Mouse (Mus musculus): ENCODE results near the gene Prr14. TPM values are rescaled to one million over a fixed set of nuclear protein-coding genes. Genes with fewer than 3 reads are reported as not detected.
"Not testable (repeated sequence)": the region's sequence is repeated elsewhere in the genome, so short reads cannot be mapped to it uniquely, and the experiment has no call there.

The Prr14 gene
- polyA plus RNA-seq, 1 experiment from 2014 or later, result 37.1 TPM

GRCm38 (mm10) chr7:127491846-127492245, 32.4 kb downstream of the Prr14 start:
- H3K4me2 ChIP-seq (ENCODE audit: low read length), result no peak overlapping the region
- no peaks in the 10 kb centered on the region for H3K27me3 ChIP-seq (ENCODE audit: insufficient read depth, low read length)
- no peak for DNase-seq (ENCODE audit: low spot score)
- no peaks in the 10 kb centered on the region for H3K9me3 ChIP-seq (replicated peaks; ENCODE audit: low read length)
- no peaks in the 10 kb centered on the region for H3K4me1 ChIP-seq (replicated peaks; ENCODE audit: insufficient read depth, low read length)
- no peak overlapping the region for H3K27ac ChIP-seq
- H3K36me3 ChIP-seq (ENCODE audit: insufficient read depth, low read length), result peaks cover 37% of the 10 kb centered on the region
- no peak overlapping the region for H3K4me3 ChIP-seq (replicated peaks; ENCODE audit: low read depth, low read length)
- no peak for ATAC-seq (replicated peaks; ENCODE audit: low FRiP score, low read depth)
- no peak for TF ChIP-seq CTCF (IDR thresholded peaks at IDR 0.05; ENCODE audit: low read depth)
- 82% methylated on average over 3 of the region's 3 CpGs for WGBS
- no peak overlapping the region for H3K9ac ChIP-seq (ENCODE audit: low read depth, low read length)

GRCm38 (mm10) chr7:127494648-127495047, 35.2 kb downstream of the Prr14 start:
- TF ChIP-seq CTCF (IDR thresholded peaks at IDR 0.05; ENCODE audit: low read depth), result no peak
- Histone ChIP-seq H3K9ac (ENCODE audit: low read depth, low read length) (no peak overlapping the region), H3K27ac (no peak overlapping the region), H3K9me3 (replicated peaks; ENCODE audit: low read length) (no peaks in the 10 kb centered on the region), H3K4me3 (replicated peaks; ENCODE audit: low read depth, low read length) (no peak overlapping the region), H3K4me1 (replicated peaks; ENCODE audit: insufficient read depth, low read length) (no peaks in the 10 kb centered on the region), H3K27me3 (ENCODE audit: insufficient read depth, low read length) (no peaks in the 10 kb centered on the region), H3K36me3 (ENCODE audit: insufficient read depth, low read length) (peaks cover 18% of the 10 kb centered on the region), H3K4me2 (ENCODE audit: low read length) (no peak overlapping the region)
- no peak for DNase-seq (ENCODE audit: low spot score)
- ATAC-seq (replicated peaks; ENCODE audit: low FRiP score, low read depth), result no peak

DNA sequence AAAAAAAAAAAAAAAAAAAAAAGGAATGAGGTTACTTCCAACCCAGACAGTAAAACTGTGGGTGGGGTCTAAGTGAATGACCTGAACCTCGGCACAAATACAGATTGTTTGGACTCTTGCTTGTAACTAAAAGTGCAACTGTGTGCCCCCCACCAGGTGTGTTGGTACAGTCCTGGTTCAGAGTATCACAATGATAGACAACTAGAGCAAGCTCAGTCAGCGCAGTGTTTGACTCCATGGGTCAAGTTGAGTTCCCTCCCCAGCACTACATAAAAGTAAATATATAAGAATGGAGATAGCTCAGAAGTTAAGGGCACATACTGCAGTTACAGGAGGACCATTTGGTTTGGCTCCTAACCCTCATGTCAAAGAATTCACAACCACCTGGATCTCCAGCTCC, 38.0 kb downstream of the Prr14 start:
- no peak for TF ChIP-seq CTCF (IDR thresholded peaks at IDR 0.05; ENCODE audit: low read depth)

GRCm38 (mm10) chr7:127498407-127498806, 39.0 kb downstream of the Prr14 start:
- H3K27ac ChIP-seq, result no peak overlapping the region
- no peaks in the 10 kb centered on the region for H3K36me3 ChIP-seq (ENCODE audit: insufficient read depth, low read length)
- peak; percentile 78 for TF ChIP-seq CTCF (IDR thresholded peaks at IDR 0.05; ENCODE audit: low read depth)
- WGBS, result 41% methylated on average over 3 of the region's 3 CpGs
- ATAC-seq (replicated peaks; ENCODE audit: low FRiP score, low read depth), result no peak
- H3K4me1 ChIP-seq (replicated peaks; ENCODE audit: insufficient read depth, low read length), result no peaks in the 10 kb centered on the region
- DNase-seq (ENCODE audit: low spot score), result peak; percentile 59
- H3K27me3 ChIP-seq (ENCODE audit: insufficient read depth, low read length), result no peaks in the 10 kb centered on the region
- H3K4me3 ChIP-seq (replicated peaks; ENCODE audit: low read depth, low read length), result no peak overlapping the region
- no peak overlapping the region for H3K4me2 ChIP-seq (ENCODE audit: low read length)
- no peak overlapping the region for H3K9ac ChIP-seq (ENCODE audit: low read depth, low read length)
- no peaks in the 10 kb centered on the region for H3K9me3 ChIP-seq (replicated peaks; ENCODE audit: low read length)

More for the DNA sequence above, 38.0 kb downstream of the Prr14 start:
- DNase-seq (ENCODE audit: low spot score) (no peak), ATAC-seq (replicated peaks; ENCODE audit: low FRiP score, low read depth) (no peak)
- H3K9me3 ChIP-seq (replicated peaks; ENCODE audit: low read length), result no peaks in the 10 kb centered on the region
- 76% methylated on average over 2 of the region's 2 CpGs for WGBS
- no peak overlapping the region for H3K9ac ChIP-seq (ENCODE audit: low read depth, low read length)
- H3K27me3 ChIP-seq (ENCODE audit: insufficient read depth, low read length), result no peaks in the 10 kb centered on the region
- H3K27ac ChIP-seq, result no peak overlapping the region
- no peak overlapping the region for H3K4me2 ChIP-seq (ENCODE audit: low read length)
- H3K4me3 ChIP-seq (replicated peaks; ENCODE audit: low read depth, low read length), result no peak overlapping the region
- H3K36me3 ChIP-seq (ENCODE audit: insufficient read depth, low read length), result no peaks in the 10 kb centered on the region
- no peaks in the 10 kb centered on the region for H3K4me1 ChIP-seq (replicated peaks; ENCODE audit: insufficient read depth, low read length)

DNA sequence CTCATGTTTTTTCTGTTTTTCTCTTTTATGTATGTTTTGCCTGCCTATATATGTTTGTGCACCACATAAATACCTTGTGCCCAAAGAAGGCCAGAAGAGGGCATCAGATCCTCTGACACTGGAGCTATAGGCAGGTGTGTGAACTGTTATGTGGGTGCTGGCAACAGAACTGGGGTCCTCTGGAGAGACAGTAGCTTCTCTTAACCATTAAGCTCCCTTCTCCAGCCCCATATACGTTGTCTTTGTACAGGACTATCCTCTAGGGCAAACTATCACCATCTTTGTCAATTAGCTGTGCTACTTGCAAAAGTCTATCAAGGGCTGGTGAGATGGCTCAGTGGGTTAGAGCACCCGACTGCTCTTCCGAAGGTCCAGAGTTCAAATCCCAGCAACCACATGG, 48.9 kb downstream of the Prr14 start:
- Histone ChIP-seq H3K27ac (no peak overlapping the region), H3K4me2 (ENCODE audit: low read length) (no peak overlapping the region), H3K4me1 (replicated peaks; ENCODE audit: insufficient read depth, low read length) (no peaks in the 10 kb centered on the region), H3K9me3 (replicated peaks; ENCODE audit: low read length) (no peaks in the 10 kb centered on the region), H3K4me3 (replicated peaks; ENCODE audit: low read depth, low read length) (no peak overlapping the region), H3K27me3 (ENCODE audit: insufficient read depth, low read length) (no peaks in the 10 kb centered on the region), H3K36me3 (ENCODE audit: insufficient read depth, low read length) (no peaks in the 10 kb centered on the region), H3K9ac (ENCODE audit: low read depth, low read length) (no peak overlapping the region)
- WGBS, result 92% methylated on average over 3 of the region's 3 CpGs
- DNase-seq (ENCODE audit: low spot score), result no peak
- no peak for TF ChIP-seq CTCF (IDR thresholded peaks at IDR 0.05; ENCODE audit: low read depth)
- ATAC-seq (replicated peaks; ENCODE audit: low FRiP score, low read depth), result no peak

GRCm38 (mm10) chr7:127509830-127510229, 50.4 kb downstream of the Prr14 start:
- H3K4me1 ChIP-seq (replicated peaks; ENCODE audit: insufficient read depth, low read length); H3K36me3 ChIP-seq (ENCODE audit: insufficient read depth, low read length); DNase-seq (ENCODE audit: low spot score); H3K4me2 ChIP-seq (ENCODE audit: low read length); H3K9me3 ChIP-seq (replicated peaks; ENCODE audit: low read length); H3K27ac ChIP-seq; H3K9ac ChIP-seq (ENCODE audit: low read depth, low read length); H3K4me3 ChIP-seq (replicated peaks; ENCODE audit: low read depth, low read length); ATAC-seq (replicated peaks; ENCODE audit: low FRiP score, low read depth); H3K27me3 ChIP-seq (ENCODE audit: insufficient read depth, low read length): not testable (repeated sequence)
- WGBS, result 89% methylated on average over 3 of the region's 4 CpGs

DNA sequence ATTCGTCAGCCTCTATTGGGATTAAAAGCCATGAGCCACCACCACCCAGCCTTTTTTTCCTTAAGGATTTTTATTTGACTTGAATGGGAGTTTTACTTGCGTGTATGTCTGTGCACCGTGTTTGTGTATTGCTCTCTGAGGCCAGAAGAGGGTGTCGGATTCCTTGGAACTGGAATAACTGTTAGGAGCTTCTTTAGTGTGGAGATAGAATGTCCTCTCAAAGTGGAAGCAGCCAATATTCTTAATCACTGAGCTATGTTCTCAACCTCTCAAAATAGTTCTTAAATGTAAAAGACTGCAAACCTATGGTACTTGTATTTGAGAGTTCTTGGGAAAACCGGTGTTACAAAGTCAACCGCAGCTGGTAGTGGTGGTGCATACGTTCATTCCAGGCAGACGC, 51.8 kb downstream of the Prr14 start:
- Histone ChIP-seq H3K4me2 (ENCODE audit: low read length) (peak overlapping the region; percentile 63), H3K27ac (peak overlapping the region; percentile 99), H3K4me3 (replicated peaks; ENCODE audit: low read depth, low read length) (peak overlapping the region; percentile 83), H3K4me1 (replicated peaks; ENCODE audit: insufficient read depth, low read length) (0 out of 2 replicates have a peak, but pooled peaks cover 5% of the 10 kb centered on the region), H3K9me3 (replicated peaks; ENCODE audit: low read length) (no peaks in the 10 kb centered on the region), H3K36me3 (ENCODE audit: insufficient read depth, low read length) (peaks cover 5% of the 10 kb centered on the region; the same call in 1 of the 2 replicates), H3K27me3 (ENCODE audit: insufficient read depth, low read length) (no peaks in the 10 kb centered on the region), H3K9ac (ENCODE audit: low read depth, low read length) (no peak overlapping the region; the same call in 1 of the 2 replicates)
- DNase-seq (ENCODE audit: low spot score) (peak; percentile 61), ATAC-seq (replicated peaks; ENCODE audit: low FRiP score, low read depth) (no peak)
- peak; percentile 51 for TF ChIP-seq CTCF (IDR thresholded peaks at IDR 0.05; ENCODE audit: low read depth)
- 24% methylated on average over 8 of the region's 8 CpGs for WGBS
